Mouse (Mus musculus): Measurements from ENCODE around the gene Abtb2.

DNA sequence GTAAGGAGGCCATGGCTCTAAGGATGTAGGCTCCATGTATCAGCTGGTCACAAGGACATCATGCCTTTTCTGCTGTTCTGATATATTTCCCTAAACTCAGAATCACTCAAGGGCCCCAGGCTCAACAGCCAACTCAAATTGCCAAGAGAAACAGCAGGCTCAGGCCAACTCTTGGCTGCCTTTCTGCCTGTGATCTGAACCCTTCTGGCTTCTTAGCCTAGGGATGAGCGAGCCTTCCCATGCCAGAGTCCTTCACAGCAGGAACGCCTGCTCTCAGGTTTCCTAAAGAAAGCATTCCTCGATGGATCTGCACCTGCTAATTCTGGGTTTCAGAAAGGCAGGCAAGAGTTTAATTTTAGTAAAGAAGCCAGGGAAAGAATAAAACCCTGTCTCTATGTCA lies 43.4 kb downstream of the Abtb2 start:
- no peak for TF ChIP-seq CTCF (IDR thresholded peaks at IDR 0.05; ENCODE audit: insufficient read depth, low read length)
- no peak for TF ChIP-seq POLR2A (IDR thresholded peaks at IDR 0.05; ENCODE audit: borderline replicate concordance, extremely low read depth, low read depth, low read length)
